Mouse (Mus musculus) olfactory bulb, adult 2 months (tissue): ENCODE measurements around the gene Gm4763.

ENCODE experiments used
- CTCF ChIP-seq: fragments of 200-500 bp; IDR thresholded peaks from 2 replicates; pipeline ENCODE4 v1.5.1; 2012; ENCODE audit warnings: low read depth, mild to moderate bottlenecking, low read length, moderate library complexity; ENCODE audit not compliant: insufficient read depth
- POLR2A ChIP-seq: fragments of 200-500 bp; IDR thresholded peaks from 2 replicates; pipeline ENCODE4 v1.6.1; 2012; ENCODE audit warnings: mild to moderate bottlenecking, low read depth, low read length, moderate library complexity; ENCODE audit not compliant: insufficient read depth

- TF ChIP-seq POLR2A (no peak), CTCF (no peak)
These were observed 11.7 kb downstream of the Gm4763 start for GRCm38 (mm10) chr7:24715039-24715438.
